Mouse (Mus musculus) gastrocnemius, postnatal 4 days (tissue): ENCODE data around the gene Rita1. TPM values are rescaled to one million over a fixed set of nuclear protein-coding genes. Genes with fewer than 3 reads are reported as not detected.

Experiments used
- DNase-seq, 2 experiments: peaks; one replicate each; pipeline ENCODE4 v3.0.0; 2021 to 2022; ENCODE audit warnings: low spot score in 2 of 2, mixed read lengths in 2 of 2
- total RNA-seq, 2 experiments: library from RNA; stranded (reverse); gene quantifications; 2 replicates each; pipeline ENCODE4 v1.2.3; 2021

Rita1 gene
- total RNA-seq, 2 experiments from 2014 or later: 6.1 to 7.2 TPM

DNA sequence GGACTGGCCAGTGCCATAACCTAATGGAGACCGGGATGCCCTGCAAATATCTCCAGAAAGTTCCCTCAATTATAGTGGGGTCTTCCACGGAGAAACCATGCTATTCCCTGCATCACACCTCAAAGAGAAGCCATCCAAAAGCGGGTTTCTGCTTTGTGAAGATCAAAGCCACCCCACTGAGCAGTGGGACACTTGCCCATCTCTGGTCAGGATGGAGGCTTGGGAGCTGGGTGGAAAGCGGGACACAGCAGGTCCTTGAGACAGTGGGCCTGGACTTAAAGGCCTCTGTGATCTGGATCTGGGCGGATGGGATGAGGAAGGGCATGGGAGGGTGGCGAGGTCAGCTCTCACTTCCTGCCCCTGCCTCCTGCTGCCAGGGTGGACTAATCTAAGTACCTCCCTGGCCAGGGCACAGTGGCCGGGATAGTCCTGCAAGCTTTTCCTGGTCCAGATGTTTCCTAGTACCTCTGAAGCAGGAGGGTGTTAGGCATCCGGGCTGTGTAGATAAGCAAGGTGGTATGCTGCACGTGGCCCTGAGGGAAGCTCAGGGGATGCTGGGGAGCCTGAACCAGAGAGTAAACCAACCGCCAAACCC is 37.8 kb downstream of the Rita1 start:
- DNase-seq: no peak

DNA sequence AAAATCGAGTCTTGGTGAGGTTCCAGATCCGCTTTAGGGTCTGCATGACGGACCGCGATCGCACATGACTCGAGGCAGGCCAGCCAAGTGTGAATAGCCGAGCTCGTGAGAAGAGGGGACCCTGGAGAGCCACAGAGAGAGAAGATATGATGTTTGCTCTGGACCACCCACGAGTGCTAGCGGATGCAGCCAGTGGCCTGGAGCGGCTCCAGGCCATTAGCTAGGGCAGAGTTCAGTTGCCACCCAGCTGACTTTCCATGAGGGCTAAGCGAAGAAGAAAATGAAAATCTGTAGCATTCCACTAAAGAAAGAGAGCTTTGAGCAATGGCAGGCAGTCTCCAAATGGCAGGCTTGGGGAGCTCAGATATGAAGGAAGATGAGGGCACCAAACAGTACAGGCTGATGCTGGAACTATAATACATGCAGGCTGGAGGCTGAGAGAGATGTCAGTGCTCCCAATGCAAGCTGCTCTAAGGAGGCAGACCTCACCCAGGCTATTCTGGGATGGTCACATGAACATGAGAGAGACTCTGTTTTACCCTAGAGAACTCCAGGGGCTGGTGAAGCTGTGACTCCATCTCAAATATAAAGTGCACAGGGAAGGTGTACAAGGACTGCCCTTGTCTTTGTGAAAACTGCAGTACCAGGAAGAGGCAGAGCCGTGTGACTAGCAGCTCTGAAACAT is 41.2 kb downstream of the Rita1 start:
- no peak for DNase-seq

DNA sequence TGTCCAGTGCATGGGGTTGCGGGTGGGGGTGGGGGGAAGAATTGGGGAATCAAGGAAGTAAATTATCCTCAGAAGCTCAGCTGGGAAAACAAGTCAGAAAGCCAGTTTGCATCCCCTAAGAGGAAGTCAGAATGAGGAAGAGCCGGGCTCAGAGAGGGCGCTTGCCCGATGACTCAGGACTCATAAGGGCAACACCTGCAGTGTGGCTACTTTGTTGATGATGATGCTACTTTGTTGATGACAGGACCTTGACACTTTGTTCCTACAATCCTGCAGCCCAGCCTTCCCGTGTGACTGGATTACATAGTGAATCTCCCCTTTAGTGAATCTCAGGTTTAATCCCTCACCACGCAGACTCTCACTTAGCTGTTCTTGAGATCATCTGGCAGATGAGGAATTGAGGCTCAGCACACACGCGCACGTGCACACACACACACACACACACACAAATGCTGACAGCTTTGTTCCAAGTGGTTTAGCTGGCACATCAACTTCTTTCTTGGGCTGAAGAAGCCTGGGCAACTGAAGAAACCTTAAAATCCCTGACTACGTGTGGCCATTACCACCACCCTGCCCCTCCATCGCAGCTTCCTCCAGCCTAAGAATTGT is 42.0 kb downstream of the Rita1 start:
- no peak for DNase-seq

DNA sequence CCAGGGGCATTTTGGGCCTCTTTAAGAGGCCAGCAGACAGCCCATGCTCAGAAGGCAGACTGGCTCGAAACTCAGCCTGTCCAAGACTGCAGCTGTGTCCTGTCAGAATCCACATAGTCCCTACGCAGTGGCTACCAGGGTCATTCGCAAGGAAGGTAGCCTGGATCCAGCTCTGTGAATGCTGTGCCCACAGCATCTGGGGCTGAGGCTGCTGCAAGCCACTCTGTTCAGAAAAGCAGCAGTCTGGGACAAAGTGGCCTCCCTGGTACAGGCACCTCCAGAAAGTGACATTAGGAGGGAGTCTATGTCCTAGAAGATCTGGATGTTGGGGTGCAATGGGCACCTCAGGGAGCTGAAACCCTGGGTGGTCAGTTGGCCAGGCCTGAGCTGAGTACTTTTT is 42.6 kb downstream of the Rita1 start:
- DNase-seq: no peak

DNA sequence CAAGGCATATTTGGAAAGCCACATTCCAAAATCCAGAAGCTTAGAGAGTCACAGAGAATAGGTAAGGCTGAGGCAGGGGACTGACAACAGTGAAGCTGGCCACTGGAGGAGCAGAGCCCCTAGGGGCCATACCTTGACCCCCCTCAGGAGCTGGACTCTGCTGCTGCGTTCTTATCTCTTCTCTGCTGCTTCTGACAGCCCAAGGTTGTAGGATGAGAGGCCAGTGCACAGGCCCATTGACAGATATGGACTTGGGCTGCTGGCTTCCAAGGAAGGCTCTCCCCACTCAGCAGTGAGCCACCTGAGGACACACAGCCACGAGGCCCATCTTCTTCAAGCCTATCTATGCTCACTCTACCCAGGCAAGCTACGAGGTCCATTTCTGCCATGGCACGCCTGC is 43.4 kb downstream of the Rita1 start:
- no peak for DNase-seq

DNA sequence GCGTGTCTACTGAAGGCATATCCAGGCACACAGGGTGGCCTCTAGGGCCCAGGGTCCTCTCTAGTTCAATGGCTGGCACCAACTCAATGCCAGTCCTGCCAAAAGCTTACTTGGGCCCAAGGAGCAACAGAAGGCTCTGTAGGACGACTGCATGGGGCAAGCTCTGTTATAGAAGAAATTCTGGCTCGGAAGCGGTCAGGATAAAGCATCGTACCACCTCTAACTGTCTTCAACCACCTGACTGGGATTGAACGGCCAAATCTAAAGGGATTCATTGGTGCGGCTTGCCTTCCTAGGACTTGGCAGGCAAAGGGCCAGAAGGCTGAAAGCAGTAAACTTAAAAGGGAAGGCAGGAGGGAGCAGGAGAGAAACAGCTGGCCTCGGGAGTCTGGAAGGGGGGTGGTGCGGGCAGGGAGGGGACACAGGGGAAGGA is 44.0 kb downstream of the Rita1 start:
- DNase-seq: no peak

DNA sequence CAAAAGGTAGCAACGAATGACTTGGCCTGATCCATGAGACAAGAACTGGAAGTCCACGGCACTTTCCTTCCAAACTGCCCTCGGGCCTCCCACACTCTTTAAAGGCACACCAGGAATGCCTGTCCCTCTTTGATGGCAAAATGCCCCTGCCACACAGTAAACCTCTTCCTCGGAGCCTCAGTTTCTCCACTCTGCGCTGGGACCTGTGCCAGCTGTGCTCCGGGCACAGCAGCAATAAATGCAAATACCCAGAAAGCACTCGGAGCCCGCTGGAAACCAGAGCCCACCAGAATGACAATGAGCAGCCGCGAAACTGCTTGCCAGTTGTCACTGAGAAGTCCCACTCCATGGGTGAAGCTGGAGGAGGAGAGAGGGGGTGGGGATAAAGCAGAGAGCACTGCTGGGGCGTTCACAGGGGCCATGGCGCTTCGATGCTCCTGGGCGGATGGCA is 44.6 kb downstream of the Rita1 start:
- no peak for DNase-seq

DNA sequence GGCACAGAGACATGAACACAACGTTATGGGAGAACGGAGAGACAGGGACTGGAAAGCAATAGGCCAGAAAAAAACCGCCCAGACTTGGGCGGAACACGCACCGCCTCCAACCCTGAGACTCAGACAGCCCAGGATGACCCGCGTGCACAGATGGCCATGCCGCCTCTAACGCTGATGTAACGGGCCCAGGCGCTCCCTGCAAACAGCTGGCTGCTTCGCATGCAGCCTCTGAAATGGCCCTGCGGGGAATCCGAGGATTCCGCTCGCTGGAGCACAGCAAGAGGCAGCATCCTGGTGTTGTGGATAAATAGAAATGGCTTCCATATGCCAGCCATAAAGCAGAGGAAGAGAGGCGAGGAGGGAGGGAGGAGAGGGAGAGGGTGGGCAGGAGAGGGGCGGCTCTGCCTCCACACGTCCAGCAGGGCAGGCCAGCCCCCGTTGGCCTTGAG is 45.1 kb downstream of the Rita1 start:
- DNase-seq: peak; percentile 60 to 84

DNA sequence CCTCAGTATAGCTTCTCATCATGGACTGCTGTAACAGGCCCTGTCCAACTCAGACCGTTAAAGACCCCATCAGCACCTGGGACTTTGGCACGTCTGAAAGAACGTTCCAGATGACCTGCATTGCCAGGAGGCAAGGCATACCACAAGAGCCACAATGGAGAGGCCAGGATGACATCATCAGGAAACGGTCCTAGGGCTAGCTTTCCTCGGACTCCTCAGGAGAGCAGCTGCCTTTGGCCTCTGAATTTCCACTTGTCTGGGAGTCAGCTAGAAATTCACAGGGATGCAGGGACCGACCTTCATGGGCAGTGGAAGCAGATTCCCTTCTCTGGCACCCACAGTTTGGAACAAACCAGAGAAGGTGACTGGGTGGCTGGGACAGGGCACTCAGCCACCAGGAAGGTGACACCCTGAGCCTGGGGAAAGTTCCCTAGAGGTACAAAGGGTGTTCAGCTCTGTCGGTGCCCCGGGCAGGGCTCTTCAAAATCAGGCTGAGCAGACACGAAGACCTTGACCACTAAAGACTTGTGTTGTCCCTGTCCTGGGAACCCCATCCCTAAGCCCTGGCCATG is 45.6 kb downstream of the Rita1 start:
- DNase-seq: no peak

DNA sequence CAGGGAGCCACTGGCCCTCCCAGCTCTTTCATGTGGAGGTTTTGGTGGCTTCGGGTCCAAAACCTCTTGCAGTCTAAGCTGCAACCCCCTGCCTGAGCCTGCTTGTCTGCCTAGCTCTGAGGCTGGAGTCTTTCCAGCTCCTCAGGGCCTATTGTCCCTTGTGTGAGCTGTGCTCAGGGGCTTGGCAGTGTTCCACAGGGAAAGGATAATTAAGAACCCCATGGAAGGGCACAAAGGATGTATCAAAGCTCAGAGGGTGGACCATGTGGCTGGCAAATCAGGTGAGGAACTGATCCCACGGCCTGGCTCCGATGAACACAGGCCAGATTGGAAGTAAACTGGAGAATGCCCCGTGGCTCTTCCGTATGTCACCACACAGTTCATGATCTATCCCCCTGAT is 46.3 kb downstream of the Rita1 start:
- no peak for DNase-seq

DNA sequence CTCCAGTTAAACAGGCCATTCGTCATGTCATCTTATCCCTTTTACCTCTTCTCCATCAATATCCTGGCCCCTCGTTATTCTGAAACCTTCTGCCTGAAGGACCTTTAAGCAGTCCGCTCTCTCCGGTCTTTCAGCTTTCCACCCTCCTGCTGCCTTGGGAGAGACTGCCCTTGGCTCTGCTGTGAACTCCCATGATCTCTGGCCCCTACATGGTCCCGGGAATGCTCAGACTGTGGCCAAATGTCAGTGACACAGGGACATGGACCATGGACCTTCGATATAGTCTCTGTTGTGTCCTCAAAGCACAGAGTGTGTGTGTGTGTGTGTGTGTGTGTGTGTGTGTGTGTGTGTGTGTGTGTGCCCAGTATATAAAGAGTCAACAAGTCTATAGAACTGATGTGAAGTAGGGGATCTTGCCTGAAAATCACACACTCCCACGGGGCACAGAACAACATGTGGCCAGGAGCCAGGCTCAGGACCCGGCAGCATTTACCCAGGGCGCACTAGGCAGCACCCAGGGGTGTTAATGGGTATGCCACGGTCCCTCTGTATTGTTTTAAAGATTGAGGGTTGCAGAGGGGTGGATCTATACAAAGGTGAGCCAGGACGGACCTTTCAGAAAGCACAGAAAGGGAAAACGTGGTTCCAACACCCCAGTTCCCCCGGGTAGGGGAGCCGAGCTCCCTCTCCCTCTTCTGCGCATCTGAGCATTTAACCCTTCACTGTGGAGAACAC is 47.1 kb downstream of the Rita1 start:
- DNase-seq: no peak

DNA sequence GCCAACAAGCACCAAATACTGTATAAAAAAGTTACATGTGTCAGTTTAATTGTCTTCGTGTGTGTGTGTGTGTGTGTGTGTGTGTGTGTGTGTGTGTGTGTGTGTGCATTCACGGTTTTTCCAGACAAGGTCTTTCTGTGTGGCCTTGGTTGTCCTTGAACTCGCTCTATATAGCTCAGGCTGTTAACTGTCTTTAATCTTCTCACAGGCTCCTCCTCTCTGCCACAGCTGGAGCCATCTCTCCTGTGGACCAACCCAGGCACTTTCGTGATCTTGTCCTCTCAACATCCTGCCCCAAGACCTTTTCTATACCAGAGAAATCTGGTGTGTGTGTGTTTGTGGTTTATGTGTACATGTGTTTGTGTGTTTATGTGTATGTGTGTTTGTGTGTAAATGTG is 48.5 kb downstream of the Rita1 start:
- no peak for DNase-seq

DNA sequence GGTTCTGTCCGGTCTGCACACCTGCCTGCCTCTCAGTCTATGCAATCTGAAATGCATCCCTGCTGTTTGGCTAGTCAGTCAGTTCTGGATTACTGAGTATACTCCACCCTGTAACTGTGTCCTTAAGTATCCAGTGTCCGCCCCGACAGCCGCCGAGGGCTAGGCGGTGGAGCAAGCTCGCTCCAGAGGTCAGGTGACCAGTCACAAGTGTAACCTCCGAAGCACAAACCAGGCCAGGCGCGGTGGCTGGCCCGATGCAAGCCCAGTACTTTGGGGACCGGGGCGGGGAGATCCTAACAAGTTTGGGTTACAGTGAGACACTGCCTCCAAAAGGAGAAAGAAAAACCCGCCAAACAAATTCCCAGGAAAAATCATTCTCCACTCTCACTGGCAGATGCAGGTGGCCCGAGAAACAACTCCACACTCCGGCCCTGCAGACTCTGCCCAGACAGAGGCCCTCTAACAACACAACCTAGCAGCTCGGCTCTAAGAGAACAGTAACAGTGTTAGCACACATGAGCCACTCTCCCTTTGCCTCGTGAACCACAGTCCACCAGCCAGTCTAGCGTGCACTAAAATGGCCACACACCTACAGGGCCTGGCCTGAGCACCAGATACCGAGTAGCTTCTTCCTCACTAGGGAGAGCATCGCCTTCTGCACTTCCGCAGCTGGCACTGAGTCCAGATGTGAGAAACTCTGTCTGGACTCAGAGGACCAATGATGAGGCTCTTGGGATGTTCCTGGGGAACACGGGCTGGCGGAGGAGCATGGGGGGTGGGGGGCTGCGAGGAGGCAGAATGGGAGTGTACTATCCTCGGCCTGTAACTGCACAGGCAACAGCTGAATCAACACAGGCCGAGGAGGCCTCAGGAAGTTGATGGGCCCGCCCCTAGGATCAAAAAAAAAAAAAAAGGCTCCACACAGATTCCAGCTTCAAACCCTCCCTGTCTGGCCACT is 49.2 kb downstream of the Rita1 start:
- DNase-seq: peak; percentile 62 to 78

DNA sequence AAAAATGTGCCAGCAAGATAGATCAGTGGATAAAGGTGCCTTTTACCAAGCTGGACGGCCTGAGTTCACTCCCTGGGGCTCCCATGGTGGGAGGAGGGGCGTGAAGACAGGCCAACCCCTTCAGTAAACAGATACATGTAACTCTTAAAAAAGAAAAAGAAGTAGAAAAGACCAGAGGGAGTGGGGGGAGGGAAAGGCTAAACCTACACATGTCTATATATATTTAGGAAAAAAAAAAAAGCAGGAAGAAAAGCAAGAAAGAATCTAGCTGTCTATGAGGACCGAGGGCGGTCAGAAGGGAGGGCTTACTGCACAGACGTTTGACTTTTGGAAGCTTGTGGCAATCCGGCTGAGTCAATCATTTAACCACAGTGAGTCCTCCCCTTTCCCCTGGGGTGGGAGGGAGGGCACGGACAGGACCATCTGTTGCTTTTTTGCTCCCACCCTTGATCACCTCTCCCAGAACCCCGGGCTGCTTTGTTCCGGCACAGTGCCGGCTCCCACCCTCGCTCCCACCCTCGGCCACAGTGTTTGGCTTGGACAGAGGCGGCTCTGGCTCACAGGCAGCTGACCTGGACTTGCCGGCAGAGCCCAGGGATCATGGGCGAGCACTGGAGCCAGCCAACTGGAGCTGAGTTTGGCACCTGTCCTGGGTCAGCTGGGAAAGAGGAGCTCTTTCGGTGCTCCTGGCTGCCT is 51.6 kb downstream of the Rita1 start:
- DNase-seq: peak; percentile 53 to 85

DNA sequence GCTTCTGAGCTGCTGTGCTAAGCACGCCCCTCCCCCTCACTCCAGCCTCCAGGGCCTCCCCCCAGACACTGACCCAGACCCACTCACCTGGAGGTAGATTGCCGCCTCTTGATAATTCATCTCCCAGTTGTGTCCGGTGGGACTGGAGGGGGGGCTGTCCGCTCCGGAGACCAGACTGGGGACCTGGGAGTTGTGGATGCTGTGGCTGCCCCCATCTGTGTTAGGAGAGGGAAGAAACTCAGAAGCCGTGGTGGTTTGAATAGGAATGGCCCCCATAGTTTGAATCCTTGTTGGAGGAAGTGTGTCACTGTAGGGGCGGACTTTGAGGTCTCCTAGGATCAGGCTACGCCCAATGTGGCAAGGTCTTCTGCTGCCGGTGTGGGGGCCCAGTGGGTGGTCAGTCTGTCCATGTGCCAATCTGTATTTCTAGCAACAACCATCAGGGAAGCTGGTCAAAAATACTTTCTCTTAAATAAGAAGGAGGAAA is 52.2 kb downstream of the Rita1 start:
- no peak for DNase-seq

DNA sequence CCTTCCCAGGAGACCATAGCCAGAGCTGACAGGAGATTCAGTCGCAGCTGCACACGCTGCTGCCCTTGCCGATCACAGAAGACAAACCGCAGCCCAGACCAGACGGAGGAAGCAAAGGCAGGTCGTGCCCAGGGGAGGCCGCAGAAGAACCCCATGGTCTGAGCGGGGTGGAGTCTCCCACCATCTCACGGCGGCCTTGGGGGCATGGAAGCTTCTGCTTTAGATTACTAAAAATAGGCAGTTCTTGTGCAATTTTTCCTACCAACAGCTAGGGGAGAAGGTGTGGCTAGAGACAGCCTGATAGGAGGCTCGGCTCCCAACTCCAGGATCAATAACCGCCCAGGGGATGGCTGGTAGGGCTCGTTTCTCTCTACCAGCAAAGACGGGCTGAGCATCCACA is 53.6 kb downstream of the Rita1 start:
- DNase-seq: no peak

DNA sequence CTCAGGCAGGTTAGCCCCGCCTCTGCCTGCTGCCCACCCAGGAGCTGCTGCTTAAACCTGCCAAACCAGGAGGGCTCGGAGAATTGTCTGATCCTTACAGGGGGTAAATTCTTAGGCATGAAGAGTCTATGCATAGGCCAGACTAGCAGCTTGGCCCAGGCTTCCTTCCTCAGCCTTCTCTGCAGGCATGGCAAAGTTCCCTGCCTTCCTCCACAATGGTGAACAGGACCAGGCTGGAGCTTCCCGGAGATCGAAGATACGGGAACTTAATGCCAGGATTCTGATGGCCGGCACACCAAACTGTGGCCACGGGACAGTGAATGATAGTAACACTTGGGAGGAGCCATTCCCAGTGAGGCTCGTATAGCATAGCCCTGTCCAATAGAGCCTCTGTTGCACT is 54.3 kb downstream of the Rita1 start:
- no peak for DNase-seq

DNA sequence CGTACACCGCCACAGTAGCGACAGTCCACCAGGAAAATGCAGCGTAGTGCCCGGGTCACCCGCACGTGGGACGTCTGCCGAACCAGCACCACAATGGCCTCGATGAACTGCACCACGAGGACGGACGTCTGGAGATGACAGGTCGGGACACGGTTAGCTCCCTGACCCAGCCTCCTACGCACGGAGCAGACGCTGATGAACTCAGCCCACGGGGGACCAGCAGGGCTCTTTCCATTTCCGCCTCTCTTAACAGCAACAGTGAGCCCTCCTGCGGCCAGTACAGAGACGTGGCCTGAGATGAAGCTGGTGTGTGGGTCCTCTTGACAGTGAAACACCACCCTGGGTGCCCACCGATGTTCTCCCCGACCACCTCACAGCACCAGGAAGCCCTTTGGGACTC is 56.5 kb downstream of the Rita1 start:
- DNase-seq: no peak

DNA sequence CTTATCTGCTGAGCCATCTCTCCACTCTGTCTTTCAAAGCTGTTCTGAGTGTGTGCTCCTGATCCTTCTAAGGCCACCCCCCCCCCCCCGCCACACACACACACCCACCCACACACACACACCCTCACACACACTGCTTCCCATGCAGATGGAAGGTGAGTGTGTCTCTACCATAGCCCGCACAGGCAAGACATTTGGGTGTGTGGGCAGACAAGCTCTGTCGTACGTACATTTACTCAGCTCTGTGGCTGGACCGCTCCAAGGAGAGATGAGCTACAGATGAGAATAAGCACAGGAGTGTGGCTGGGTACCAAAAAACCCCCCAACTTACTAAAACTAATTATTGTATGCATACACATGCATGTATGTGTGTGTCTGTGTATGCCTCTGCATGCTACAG is 61.7 kb downstream of the Rita1 start:
- DNase-seq: no peak

DNA sequence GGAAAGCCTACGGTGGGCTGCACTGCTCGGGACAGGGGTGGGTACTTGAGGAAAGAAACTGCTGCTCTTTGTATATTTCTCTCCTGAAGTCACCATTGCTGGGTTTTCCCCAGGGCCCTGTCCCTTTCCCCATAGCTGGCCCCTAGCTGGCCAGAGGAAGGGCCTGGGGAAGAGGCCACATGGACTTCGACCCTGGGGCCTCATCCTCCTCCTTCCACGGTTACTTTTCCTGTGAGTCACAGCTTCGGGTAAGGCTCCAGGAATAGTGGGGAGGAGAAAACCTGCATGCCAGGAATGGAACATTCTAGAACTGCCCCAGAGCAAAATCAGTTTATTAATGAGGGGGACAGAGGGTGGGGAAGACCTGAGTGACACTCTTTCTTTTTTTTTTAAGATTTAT is 62.3 kb downstream of the Rita1 start:
- DNase-seq: no peak
